Mouse (Mus musculus): ENCODE data around the gene Lrrc4. TPM values are rescaled to one million over a fixed set of nuclear protein-coding genes. Genes with fewer than 3 reads are reported as not detected.

The Lrrc4 gene
- polyA plus RNA-seq, 1 experiment: 0.53 TPM

GRCm38 (mm10) chr6:28826689-28827389, 4.7 kb downstream of the Lrrc4 start:
- H3K36me3 ChIP-seq (ENCODE audit: control insufficient read depth, insufficient read depth, low read length): no peaks in the 10 kb centered on the region
- whole genome bisulfite sequencing: 89% methylated on average over 9 of the region's 9 CpGs
- H3K4me1 ChIP-seq (ENCODE audit: control insufficient read depth, insufficient read depth, insufficient read length): peaks cover 6% of the 10 kb centered on the region
- H3K4me3 ChIP-seq (ENCODE audit: extremely low read depth, insufficient read depth, insufficient read length): no peak overlapping the region
- peaks cover 6% of the 10 kb centered on the region; the same call in 1 of the 2 replicates for H3K27me3 ChIP-seq (ENCODE audit: control insufficient read depth, insufficient read depth, low read length)
- TF ChIP-seq POLR2A (IDR thresholded peaks at IDR 0.05; ENCODE audit: low read depth, low read length) (no peak), CTCF (IDR thresholded peaks at IDR 0.05; ENCODE audit: extremely low read depth, insufficient read depth, insufficient read length, insufficient replicate concordance) (no peak)
- H3K27ac ChIP-seq (ENCODE audit: insufficient read depth, low read length): no peak overlapping the region
- no peak for DNase-seq (ENCODE audit: low read depth in 1 of 2, low spot score in 2 of 2)

- Histone ChIP-seq H3K27me3 (ENCODE audit: control insufficient read depth, insufficient read depth, low read length) (no peaks in the 10 kb centered on the region), H3K36me3 (ENCODE audit: control insufficient read depth, insufficient read depth, low read length) (no peaks in the 10 kb centered on the region), H3K4me1 (ENCODE audit: control insufficient read depth, insufficient read depth, insufficient read length) (no peaks in the 10 kb centered on the region), H3K4me3 (ENCODE audit: extremely low read depth, insufficient read depth, insufficient read length) (no peak overlapping the region), H3K27ac (ENCODE audit: insufficient read depth, low read length) (no peak overlapping the region)
- DNase-seq (ENCODE audit: low read depth in 1 of 2, low spot score in 2 of 2): no peak
- no peak for TF ChIP-seq POLR2A (IDR thresholded peaks at IDR 0.05; ENCODE audit: low read depth, low read length)
- no peak for TF ChIP-seq CTCF (IDR thresholded peaks at IDR 0.05; ENCODE audit: extremely low read depth, insufficient read depth, insufficient read length, insufficient replicate concordance)
- WGBS: 86% methylated on average over 3 of the region's 3 CpGs
Observed at GRCm38 (mm10) chr6:28825894-28826293, 5.7 kb downstream of the Lrrc4 start.

- no peak overlapping the region for H3K27ac ChIP-seq (ENCODE audit: insufficient read depth, low read length)
- no peak overlapping the region for H3K4me3 ChIP-seq (ENCODE audit: extremely low read depth, insufficient read depth, insufficient read length)
- no peaks in the 10 kb centered on the region for H3K4me1 ChIP-seq (ENCODE audit: control insufficient read depth, insufficient read depth, insufficient read length)
- H3K27me3 ChIP-seq (ENCODE audit: control insufficient read depth, insufficient read depth, low read length): no peaks in the 10 kb centered on the region
- TF ChIP-seq CTCF (IDR thresholded peaks at IDR 0.05; ENCODE audit: extremely low read depth, insufficient read depth, insufficient read length, insufficient replicate concordance): no peak
- no peak for TF ChIP-seq POLR2A (IDR thresholded peaks at IDR 0.05; ENCODE audit: low read depth, low read length)
- H3K36me3 ChIP-seq (ENCODE audit: control insufficient read depth, insufficient read depth, low read length): no peaks in the 10 kb centered on the region
- DNase-seq (ENCODE audit: low read depth in 1 of 2, low spot score in 2 of 2): no peak
- WGBS: 89% methylated on average over 5 of the region's 5 CpGs
Observed at GRCm38 (mm10) chr6:28823802-28824201, 7.7 kb downstream of the Lrrc4 start.

DNA sequence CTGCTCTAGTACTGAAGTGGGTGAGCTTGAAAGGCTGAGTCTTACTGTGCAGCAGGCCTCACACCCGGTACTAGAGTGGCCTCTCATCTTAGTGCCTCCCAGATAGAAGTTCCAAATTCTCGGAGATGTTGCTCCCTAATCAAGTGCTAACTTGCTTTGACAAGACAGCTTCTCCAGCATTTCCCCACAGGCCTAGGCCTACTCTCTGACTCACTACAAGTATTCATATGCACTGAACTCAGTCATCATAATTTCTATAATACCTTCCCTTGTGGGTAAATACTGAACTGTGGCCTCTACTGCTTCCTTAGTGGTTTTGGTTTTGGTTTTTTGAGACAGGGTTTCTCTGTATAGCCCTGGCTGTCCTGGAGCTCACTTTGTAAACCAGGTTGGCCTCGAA, 8.2 kb downstream of the Lrrc4 start:
- no peak for DNase-seq (ENCODE audit: low read depth in 1 of 2, low spot score in 2 of 2)
- no peaks in the 10 kb centered on the region for H3K36me3 ChIP-seq (ENCODE audit: control insufficient read depth, insufficient read depth, low read length)
- no peak overlapping the region for H3K27ac ChIP-seq (ENCODE audit: insufficient read depth, low read length)
- no peak overlapping the region for H3K4me3 ChIP-seq (ENCODE audit: extremely low read depth, insufficient read depth, insufficient read length)
- 78% methylated on average over 3 of the region's 3 CpGs for WGBS
- H3K27me3 ChIP-seq (ENCODE audit: control insufficient read depth, insufficient read depth, low read length): no peaks in the 10 kb centered on the region
- TF ChIP-seq CTCF (IDR thresholded peaks at IDR 0.05; ENCODE audit: extremely low read depth, insufficient read depth, insufficient read length, insufficient replicate concordance): no peak
- no peak for TF ChIP-seq POLR2A (IDR thresholded peaks at IDR 0.05; ENCODE audit: low read depth, low read length)
- H3K4me1 ChIP-seq (ENCODE audit: control insufficient read depth, insufficient read depth, insufficient read length): no peaks in the 10 kb centered on the region

GRCm38 (mm10) chr6:28822296-28822695, 9.3 kb downstream of the Lrrc4 start:
- TF ChIP-seq POLR2A (IDR thresholded peaks at IDR 0.05; ENCODE audit: low read depth, low read length): no peak
- no peak for TF ChIP-seq CTCF (IDR thresholded peaks at IDR 0.05; ENCODE audit: extremely low read depth, insufficient read depth, insufficient read length, insufficient replicate concordance)
- Histone ChIP-seq H3K4me1 (ENCODE audit: control insufficient read depth, insufficient read depth, insufficient read length) (no peaks in the 10 kb centered on the region), H3K36me3 (ENCODE audit: control insufficient read depth, insufficient read depth, low read length) (no peaks in the 10 kb centered on the region), H3K27me3 (ENCODE audit: control insufficient read depth, insufficient read depth, low read length) (no peaks in the 10 kb centered on the region), H3K4me3 (ENCODE audit: extremely low read depth, insufficient read depth, insufficient read length) (no peak overlapping the region), H3K27ac (ENCODE audit: insufficient read depth, low read length) (no peak overlapping the region)
- no peak for DNase-seq (ENCODE audit: low read depth in 1 of 2, low spot score in 2 of 2)
- WGBS: 82% methylated on average over 3 of the region's 3 CpGs

DNA sequence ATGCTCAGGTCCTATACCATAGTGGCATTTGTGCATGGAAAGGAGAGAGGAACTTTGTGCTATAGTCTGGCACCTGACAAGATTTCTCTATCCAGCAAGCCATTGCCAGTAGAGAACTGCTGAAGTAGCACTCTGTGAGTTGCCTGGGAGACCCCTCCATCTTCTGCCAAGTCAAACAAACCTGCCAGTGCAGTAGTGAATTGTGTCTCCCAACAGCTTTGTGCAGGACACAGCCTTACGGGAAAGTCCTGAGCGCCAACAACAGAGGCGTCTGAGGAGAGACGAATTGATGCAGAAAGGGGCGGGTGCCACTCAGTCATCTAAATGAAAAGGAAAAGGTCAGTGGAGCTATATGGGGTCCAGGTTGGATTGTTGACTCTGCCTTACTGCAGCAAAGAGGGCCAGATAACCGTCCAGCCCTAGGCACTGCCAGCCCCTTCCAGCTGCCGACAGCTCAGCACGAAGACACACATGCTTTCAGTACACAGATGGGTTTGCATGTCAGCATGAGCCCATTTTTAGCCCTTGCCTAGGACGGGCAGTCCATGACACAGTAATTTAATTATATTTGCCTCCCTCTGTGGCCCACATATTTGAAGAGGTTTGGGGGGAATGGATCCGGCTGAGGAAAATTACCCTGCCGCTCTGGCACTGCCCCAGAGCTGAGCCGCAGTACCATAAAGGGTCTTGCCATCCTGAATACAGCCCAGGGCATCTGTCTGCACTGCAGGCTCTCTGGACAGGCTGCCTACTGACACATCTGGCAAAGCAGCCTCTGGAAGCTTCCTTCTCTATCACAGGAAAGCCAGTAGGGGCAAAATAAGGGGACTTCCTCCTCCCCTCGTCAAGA, 11.8 kb downstream of the Lrrc4 start:
- Histone ChIP-seq H3K36me3 (ENCODE audit: control insufficient read depth, insufficient read depth, low read length) (no peaks in the 10 kb centered on the region), H3K27me3 (ENCODE audit: control insufficient read depth, insufficient read depth, low read length) (no peaks in the 10 kb centered on the region), H3K4me1 (ENCODE audit: control insufficient read depth, insufficient read depth, insufficient read length) (no peaks in the 10 kb centered on the region), H3K27ac (ENCODE audit: insufficient read depth, low read length) (no peak overlapping the region), H3K4me3 (ENCODE audit: extremely low read depth, insufficient read depth, insufficient read length) (no peak overlapping the region)
- DNase-seq (ENCODE audit: low read depth in 1 of 2, low spot score in 2 of 2): no peak
- TF ChIP-seq CTCF (IDR thresholded peaks at IDR 0.05; ENCODE audit: extremely low read depth, insufficient read depth, insufficient read length, insufficient replicate concordance): no peak
- TF ChIP-seq POLR2A (IDR thresholded peaks at IDR 0.05; ENCODE audit: low read depth, low read length): no peak
- WGBS: 89% methylated on average over 13 of the region's 13 CpGs
